Mouse (Mus musculus) embryonic fibroblast, embryonic 13.5 days (primary cell): Measurements from ENCODE around the gene A4galt. TPM values are rescaled to one million over a fixed set of nuclear protein-coding genes. Genes with fewer than 3 reads are reported as not detected.
A peak's percentile ranks its signal among the peaks of the same experiment; 100 is the strongest.
"Not testable (repeated sequence)": the region's sequence is repeated elsewhere in the genome, so short reads cannot be mapped to it uniquely, and the experiment has no call there.

Experiments
- H3K27ac ChIP-seq: 2 replicates; pipeline ENCODE4 v1.5.1; 2012; ENCODE audit warnings: low read length, control low read depth, inconsistent platforms; ENCODE audit not compliant: insufficient read depth
- H3K4me1 ChIP-seq: 2 replicates; pipeline ENCODE4 v1.6.1; 2011; ENCODE audit warnings: low read length; ENCODE audit not compliant: control insufficient read depth, insufficient read depth
- H3K4me3 ChIP-seq: 2 replicates; pipeline ENCODE4 v1.5.1; 2011; ENCODE audit warnings: mild to moderate bottlenecking, control low read depth, low read length; ENCODE audit not compliant: insufficient read depth
- CTCF ChIP-seq: IDR thresholded peaks from 2 replicates; pipeline ENCODE4 v1.5.1; 2011; ENCODE audit warnings: mild to moderate bottlenecking, control low read depth, low read length, moderate library complexity, borderline replicate concordance; ENCODE audit not compliant: insufficient read depth
- POLR2A ChIP-seq: IDR thresholded peaks from 2 replicates; pipeline ENCODE4 v1.6.1; 2011; ENCODE audit warnings: low read depth, mild to moderate bottlenecking, control low read depth, low read length, moderate library complexity
- polyA plus RNA-seq: library from polyadenylated mRNA; stranded (reverse); fragments of >200 nt; gene quantifications from 2 replicates; pipeline ENCODE4 v1.2.4, GENCODE M21; 2011; ENCODE audit warnings: low read depth; ENCODE audit not compliant: missing spikeins, insufficient read length

A4galt gene
- polyA plus RNA-seq, 1 experiment = 14.0 TPM

DNA sequence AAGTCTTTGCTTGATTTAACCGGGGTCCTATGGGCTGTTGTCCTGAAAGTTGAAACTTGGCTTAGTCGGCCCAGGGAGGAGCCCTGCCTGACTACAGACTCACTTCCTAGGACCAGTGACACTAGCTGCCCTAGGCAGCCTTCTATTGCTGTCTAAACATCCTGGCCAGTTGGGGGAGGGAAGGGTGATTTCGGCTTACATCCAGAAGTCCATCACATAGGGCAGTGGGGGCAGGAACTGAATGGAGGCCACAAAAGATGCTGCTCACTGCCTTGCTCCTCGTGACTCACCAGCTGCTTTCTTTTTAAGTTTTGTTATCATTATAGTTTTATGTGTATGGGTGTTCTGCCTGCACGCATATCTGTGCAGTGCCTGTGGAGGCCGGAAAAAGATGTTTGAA is 41.6 kb upstream of the A4galt start:
- Histone ChIP-seq H3K4me1 (no peaks in the 10 kb centered on the region), H3K27ac (peak overlapping the region; percentile 79), H3K4me3 (no peak overlapping the region)
- TF ChIP-seq CTCF = no peak
- no peak for TF ChIP-seq POLR2A

DNA sequence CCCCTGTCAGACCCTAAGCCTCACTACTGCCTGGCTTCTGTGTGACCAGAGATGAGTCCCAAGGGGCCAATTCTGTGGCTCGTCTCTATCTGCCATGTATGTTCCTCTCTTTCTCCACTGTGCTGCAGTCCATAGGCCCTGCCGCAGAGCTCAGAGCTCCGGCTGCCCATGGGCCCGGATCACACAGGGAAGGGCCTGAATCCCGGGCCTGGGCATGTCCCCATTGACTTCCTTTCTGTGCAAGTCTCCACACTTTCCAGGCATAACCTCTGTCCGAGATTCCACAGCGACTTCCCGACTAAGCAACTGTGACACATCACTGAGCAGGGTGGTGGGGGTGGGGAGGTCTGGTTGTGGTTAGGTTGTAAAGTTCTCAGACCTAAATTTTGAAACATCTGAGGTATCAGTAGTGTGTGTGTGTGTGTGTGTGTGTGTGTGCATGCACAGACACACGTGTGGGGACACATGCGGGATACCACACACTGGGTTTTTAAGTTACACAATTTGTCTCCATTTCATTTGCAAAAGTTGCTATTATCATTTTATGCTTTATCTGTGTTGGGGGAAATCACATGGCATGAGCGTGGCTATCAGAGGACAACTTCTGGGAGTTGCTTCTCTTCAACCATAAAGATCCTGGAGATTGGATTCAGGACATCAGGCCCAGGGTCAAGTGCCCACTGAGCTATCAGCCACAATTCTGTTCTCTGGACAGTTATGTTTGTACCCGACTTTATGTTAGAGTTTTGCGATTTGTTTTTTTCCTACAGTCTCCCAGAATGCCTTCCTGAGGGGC is 40.9 kb upstream of the A4galt start:
- Histone ChIP-seq H3K4me3 (no peak overlapping the region), H3K27ac (peak overlapping the region; percentile 79), H3K4me1 (no peaks in the 10 kb centered on the region)
- no peak for TF ChIP-seq POLR2A
- TF ChIP-seq CTCF = no peak

DNA sequence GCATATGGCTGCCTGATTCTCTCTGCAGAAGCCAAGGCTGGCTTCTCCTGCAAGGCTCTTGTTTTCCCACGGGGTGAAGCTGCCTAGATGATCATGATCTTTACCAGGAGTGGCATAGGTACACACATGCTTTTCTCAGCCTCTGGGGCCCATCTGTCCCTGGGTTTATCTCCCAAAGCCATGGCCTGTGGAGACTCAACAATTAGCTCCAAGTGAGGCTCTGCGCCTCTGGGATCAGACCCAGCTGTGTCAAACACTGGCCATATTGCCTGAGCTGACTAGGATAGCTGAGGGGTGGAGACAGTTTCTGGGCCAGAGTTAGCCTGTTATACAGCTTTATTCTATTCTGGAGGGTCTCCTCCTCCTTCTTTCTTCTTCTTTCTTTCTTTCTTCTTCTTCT is 39.3 kb upstream of the A4galt start:
- H3K27ac ChIP-seq = no peak overlapping the region
- no peak overlapping the region for H3K4me3 ChIP-seq
- TF ChIP-seq CTCF (no peak), POLR2A (no peak)
- H3K4me1 ChIP-seq = no peaks in the 10 kb centered on the region

DNA sequence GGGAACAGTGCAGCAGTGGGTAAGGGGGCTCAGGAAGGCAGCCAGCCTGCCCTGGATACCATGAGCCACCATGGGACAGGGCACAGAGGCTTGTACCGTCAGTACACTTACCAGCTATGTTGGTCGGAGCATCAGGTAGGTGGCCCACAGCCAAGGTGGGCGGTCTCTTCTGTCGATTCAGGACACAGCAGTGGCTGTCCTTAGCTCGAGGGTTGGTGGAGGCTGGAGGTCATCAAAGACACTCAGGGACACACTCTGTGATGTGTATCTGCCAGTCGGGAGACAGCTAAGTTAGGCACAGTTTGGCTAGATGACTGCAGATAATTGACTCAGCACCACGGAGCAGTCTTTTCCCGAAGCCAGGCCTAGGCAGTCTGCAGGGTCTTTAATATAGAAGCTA is 33.3 kb upstream of the A4galt start:
- TF ChIP-seq CTCF (no peak), POLR2A (no peak)
- Histone ChIP-seq H3K4me1 (no peaks in the 10 kb centered on the region), H3K4me3 (no peak overlapping the region), H3K27ac (no peak overlapping the region)

DNA sequence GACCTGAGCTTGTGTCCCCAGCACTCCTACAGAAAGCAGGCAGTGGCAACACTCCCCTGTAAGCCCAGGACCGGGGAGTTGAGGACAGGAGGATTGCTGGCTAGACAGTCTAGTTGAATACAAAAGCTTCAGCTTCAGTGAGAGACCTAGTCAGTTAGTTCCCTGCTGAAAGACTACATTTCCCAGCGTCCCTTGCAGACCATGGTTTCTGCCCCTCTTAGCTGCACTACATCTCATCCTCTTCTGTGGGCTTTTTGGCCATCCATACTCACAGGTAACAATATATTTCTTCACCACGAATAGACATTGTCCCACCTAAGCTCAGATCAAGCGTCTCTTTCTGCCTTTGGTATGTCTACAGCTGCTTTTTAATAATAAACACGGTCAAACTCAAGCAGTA is 30.8 kb upstream of the A4galt start:
- H3K4me1 ChIP-seq = no peaks in the 10 kb centered on the region; the same call in 1 of the 2 replicates
- no peak overlapping the region for H3K4me3 ChIP-seq
- TF ChIP-seq CTCF (no peak), POLR2A (no peak)
- no peak overlapping the region for H3K27ac ChIP-seq

DNA sequence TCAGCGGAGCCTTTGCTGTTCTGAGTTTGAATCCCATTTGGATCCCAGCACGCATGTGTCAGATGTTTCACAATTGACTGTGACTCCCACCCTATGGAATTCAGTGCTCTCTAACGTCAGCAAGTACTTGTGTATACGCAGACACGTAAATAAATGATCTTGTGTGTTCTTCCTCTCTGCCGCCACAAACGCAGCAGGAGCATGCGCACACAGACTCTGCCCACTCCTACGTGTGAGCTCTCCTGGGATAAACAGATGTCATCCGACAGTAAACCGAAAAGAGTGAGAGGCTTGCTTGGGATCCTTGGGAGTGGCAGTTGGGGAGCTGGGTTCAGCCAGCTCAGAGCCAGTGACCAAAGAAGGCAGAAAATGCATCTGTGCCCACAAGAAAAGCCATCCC is 29.7 kb upstream of the A4galt start:
- H3K4me1 ChIP-seq = no peaks in the 10 kb centered on the region; the same call in 1 of the 2 replicates
- no peak overlapping the region for H3K27ac ChIP-seq
- H3K4me3 ChIP-seq = no peak overlapping the region
- TF ChIP-seq CTCF (no peak), POLR2A (no peak)

DNA sequence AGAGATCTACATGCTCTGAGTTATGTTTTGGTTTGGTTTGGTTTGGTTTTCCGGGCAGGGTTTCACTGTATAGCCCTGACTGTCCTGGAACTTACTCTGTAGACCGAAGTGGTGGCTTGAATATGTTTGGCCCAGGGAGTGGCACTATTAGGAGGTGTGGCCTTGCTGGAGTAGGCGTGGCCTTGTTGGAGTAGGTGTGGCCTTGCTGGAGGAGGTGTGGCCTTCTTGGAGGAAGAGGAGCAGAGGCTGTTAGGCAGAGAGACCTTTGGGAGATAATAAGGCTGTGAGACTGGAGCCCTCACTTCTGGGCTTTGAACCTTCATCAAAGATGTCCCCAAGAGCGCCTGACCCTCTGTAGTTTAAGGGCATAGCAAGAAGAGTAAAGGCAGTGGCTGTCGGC is 27.0 kb upstream of the A4galt start:
- Histone ChIP-seq H3K4me3 (no peak overlapping the region), H3K4me1 (no peaks in the 10 kb centered on the region; the same call in 1 of the 2 replicates), H3K27ac (no peak overlapping the region)
- TF ChIP-seq CTCF = no peak
- no peak for TF ChIP-seq POLR2A

DNA sequence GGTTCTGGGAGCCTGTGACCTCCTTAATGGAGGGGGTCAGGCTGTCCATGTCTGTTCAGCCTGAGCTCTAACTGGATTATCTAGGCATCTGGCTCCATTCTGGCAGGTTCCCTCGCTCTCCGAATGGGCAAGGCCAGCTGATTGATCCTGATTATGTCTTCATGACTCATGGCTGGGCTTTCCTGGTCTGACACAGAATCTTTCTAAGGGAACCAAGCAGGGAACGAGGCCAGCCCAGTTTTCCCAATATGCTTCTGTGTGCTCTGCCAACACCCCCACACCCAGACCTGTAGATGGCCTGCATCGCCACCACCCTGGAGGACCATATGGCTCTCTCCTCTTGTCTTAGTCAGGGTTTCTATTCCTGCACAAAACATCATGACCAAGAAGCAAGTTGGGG is 25.9 kb upstream of the A4galt start:
- H3K4me3 ChIP-seq = no peak overlapping the region
- TF ChIP-seq POLR2A (no peak), CTCF (no peak)
- H3K4me1 ChIP-seq = no peaks in the 10 kb centered on the region; the same call in 1 of the 2 replicates
- H3K27ac ChIP-seq = no peak overlapping the region

DNA sequence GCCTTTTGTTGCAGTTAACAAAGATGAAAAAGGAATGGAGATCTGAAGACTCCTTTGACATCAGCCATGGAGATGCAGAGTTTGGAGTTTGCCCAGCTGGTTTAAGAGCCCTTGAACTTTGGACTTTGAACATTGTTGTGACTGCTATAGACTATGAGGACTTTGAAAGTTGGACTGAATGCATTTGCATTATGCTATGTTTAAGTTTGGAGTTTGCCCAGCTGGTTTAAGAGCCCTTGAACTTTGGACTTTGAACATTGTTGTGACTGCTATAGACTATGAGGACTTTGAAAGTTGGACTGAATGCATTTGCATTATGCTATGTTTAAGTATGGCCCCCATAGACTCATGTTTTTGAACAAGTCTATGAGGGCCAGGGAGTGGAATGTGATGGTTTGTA is 22.7 kb upstream of the A4galt start:
- H3K27ac ChIP-seq, H3K4me1 ChIP-seq, H3K4me3 ChIP-seq: not testable (repeated sequence)

DNA sequence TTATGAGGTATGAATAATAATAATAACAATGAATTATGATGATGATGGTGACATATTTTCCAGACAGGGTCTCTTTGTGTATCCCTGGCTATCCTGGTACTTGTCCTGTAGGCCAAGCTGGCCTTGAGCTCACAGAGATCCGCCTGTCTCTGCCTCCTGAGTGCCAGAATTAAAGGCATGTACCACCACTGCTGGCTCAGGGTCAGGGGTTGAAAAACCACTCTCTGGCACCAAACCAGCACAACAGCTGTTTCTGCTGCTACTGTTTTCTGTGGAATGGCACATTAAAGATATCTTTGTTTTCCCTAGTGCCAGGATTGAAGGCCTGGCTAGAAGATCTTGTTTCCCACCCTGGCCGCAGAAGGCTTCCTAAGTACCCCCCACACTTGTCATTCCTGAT is 21.4 kb upstream of the A4galt start:
- Histone ChIP-seq H3K27ac (no peak overlapping the region), H3K4me1 (no peaks in the 10 kb centered on the region; the same call in 1 of the 2 replicates), H3K4me3 (no peak overlapping the region)
- no peak for TF ChIP-seq POLR2A
- no peak for TF ChIP-seq CTCF

DNA sequence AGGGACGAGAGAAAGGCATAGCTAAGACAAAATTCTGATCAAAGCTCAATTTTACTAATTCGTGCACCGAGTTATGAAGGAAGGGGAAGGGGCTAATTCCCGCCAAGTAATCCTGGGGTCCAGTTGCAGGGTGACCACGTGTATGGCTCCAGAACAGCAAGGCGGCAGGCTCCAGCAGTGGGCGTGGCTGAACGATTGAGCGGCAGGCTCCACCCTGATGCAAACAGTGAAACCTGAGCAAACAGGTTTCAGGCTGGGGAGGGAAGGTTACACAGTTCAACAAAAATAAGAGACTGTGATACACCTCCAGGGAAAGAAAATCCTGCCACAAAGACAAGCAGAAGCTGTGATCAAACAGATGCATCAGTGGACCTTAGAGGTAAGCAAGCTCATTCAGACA is 19.6 kb upstream of the A4galt start:
- H3K27ac ChIP-seq, H3K4me1 ChIP-seq, H3K4me3 ChIP-seq: not testable (repeated sequence)

DNA sequence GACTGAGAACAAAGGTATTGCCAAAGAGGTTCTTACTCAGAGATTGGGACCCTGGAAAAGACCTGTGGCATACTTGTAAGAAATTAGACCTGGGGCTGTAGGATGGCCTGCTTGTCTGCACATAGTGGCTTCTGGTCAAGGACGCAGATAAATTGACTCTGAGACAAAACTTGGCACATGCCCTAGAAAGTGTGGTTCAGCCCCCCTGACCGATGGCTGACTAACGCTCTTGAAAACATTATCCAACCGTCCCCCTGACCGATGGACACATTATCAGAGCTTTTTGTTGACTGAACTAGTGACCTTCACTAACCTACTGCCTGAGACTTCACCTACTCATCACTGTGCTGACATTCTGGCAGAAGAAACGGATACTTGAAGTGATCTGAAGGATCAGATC is 18.4 kb upstream of the A4galt start:
- not testable (repeated sequence) for H3K27ac ChIP-seq, H3K4me1 ChIP-seq, H3K4me3 ChIP-seq

DNA sequence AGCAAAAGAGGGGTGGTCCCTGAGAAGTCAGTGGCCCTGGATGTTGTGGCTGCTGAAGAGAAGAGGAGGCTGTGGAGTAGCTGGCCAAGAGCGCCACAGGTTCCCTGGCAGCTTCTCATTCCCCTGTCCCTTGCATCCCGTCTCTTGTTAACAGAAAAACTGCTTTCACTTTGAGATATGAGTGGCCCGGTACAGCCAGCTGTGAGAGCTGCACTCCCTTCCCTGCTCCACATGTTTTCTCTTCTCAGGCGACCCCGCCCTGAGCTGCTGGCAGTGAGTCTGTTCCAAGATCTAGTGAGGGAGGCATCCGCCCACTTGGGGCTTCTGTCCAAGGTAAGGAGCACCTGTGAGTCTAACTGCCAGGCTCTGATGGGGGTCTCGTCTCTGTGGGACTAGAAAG is 16.9 kb upstream of the A4galt start:
- not testable (repeated sequence) for H3K27ac ChIP-seq, H3K4me1 ChIP-seq, H3K4me3 ChIP-seq
